ENCODE assay signal across 29 mouse cellular contexts in genomic region chr2:158276451-158276850, GRCm38 (mm10). TPM values are rescaled to one million over a fixed set of nuclear protein-coding genes. Genes with fewer than 3 reads are reported as not detected.
"Had no signal": no experiment of that assay in that cellular context is flagged by ENCODE, and none has a peak within 500 bp of the region (broad histone marks: within the 10 kb centered on the region; RNA-seq: fewer than 3 reads in every experiment).

No protein-coding gene starts in this region.

- DNase-seq: kidney, adult 9 months; kidney, postnatal 14 days; kidney, postnatal 4 days; liver, embryonic 13.5 days; lung, adult 2 months; lung, postnatal 14 days; lung, postnatal 4 days; retina, postnatal 1 day; thymus, adult 18-20 months; thymus, postnatal 4 days had no signal

- H3K9me3 ChIP-seq: liver, embryonic 13.5 days; midbrain, embryonic 13.5 days; neural tube, embryonic 13.5 days had no signal

- H3K27me3 ChIP-seq: liver, embryonic 13.5 days; midbrain, embryonic 13.5 days; neural tube, embryonic 13.5 days had no signal

- H3K36me3 ChIP-seq: liver, embryonic 13.5 days; midbrain, embryonic 13.5 days; neural tube, embryonic 13.5 days had no signal

- H3K4me3 ChIP-seq: liver, embryonic 13.5 days; midbrain, embryonic 13.5 days; myocyte; neural tube, embryonic 13.5 days had no signal

- H3K4me1 ChIP-seq: midbrain, embryonic 13.5 days had no signal

- H3K27ac ChIP-seq: liver, embryonic 13.5 days; midbrain, embryonic 13.5 days; neural tube, embryonic 13.5 days had no signal

RNA-seq across cellular contexts. Expression of gene Bpi, which starts 18.6 kb away (rescaled TPM):
- total RNA-seq: layer of hippocampus, adult 18-20 months; layer of hippocampus, postnatal 25 days; left cerebral cortex, adult 18-20 months; left cerebral cortex, postnatal 25 days; liver, adult 2 months; megakaryocyte-erythroid progenitor cell, adult 5-6 weeks; monocyte, adult 5-6 weeks; neutrophil, adult 5-6 weeks had no signal
- polyA plus RNA-seq: kidney, embryonic 16.5 days; limb, embryonic 11.5 days; liver, adult 2 months; liver, embryonic 13.5 days; liver, embryonic 16.5 days; lung, adult 2 months; lung, embryonic 16.5 days; midbrain, embryonic 13.5 days; midbrain, embryonic 16.5 days; myocyte; neural tube, embryonic 13.5 days; small intestine, adult 2 months; spleen, adult 2 months; stomach, embryonic 16.5 days had no signal

RNA-seq across cellular contexts. Expression of gene Lbp, which starts 29.8 kb away (rescaled TPM):
- total RNA-seq: megakaryocyte-erythroid progenitor cell, adult 5-6 weeks had no signal

RNA-seq across cellular contexts. Expression of gene D630003M21Rik, which starts 47.4 kb away (rescaled TPM):
- total RNA-seq: megakaryocyte-erythroid progenitor cell, adult 5-6 weeks; monocyte, adult 5-6 weeks; neutrophil, adult 5-6 weeks had no signal
